Mouse (Mus musculus) kidney, adult 2 months (tissue): ENCODE data around the gene Rgs19.

Experiments
- CTCF ChIP-seq: fragments of 200-500 bp; conservative IDR thresholded peaks from 2 replicates; pipeline ENCODE4 v1.5.1; 2011; ENCODE audit warnings: low read depth, mild to moderate bottlenecking, control low read depth, low read length, moderate library complexity, mixed read lengths; ENCODE audit not compliant: insufficient read depth, insufficient read length
- POLR2A ChIP-seq: fragments of 200-500 bp; IDR thresholded peaks from one replicate; pipeline ENCODE4 v1.6.1; 2011; ENCODE audit warnings: low read depth, low read length, control low read depth

DNA sequence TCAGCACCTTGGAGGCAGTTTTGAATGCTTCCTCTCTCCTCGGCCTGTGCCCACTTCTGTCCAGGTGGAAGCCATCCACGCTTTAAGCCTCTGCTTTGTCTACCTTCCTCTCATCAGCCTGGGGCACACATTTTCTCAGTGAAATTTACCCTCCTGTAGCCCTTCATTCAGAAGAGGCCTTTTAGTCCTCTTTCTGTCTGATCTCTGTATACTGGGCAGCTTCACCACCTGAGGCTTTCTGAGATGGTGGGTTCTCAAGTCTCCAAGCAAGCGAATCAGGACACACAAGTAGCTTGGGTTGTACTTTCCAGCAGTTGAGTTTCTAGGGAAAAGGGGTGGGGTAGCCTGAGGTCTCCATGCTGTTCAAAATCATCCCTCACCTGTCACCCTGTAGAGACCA lies 1.5 kb downstream of the Rgs19 start:
- TF ChIP-seq POLR2A (no peak), CTCF (no peak)
